Mouse (Mus musculus): ENCODE results near the gene Tmem102.

Gene Tmem102

DNA sequence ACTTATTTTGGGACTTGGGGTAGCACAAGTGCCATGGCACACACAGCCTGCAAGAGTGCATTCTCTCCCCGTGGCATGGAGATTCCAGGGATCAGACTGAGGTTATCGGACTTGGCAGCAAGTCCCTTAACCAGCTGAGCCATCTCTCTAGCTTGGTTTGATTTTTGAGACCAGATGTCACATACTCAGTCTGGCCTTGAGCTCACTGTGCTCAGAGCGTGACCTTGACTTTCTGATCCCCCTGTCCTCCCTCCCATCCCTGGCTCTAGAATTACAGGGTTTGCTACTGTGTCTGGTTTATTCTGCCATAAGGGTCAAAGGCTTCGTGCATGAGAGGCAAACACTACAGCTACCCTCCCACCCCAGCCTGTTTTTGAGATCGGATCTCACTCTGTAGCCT lies 16.0 kb downstream of the Tmem102 start:
- no peak for DNase-seq (ENCODE audit: low spot score in 2 of 2)

DNA sequence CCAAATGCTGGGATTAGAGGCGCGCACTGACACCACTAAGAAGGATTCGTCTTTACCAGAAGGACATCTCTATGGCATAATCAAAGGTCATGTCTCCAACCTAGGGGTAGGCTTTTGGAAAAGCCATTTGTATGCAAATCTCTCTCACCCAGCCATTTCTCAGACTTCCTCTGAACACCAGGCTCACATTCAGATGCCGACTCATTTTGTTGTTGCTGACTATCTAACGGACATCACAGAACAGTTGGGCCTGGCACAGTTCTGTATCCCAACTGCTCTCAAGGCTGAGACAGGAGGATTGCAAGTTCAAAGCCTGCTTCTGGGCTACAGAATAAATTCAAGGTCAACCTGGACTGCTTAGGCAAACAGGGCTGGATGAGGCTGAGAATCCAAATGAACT lies 18.1 kb downstream of the Tmem102 start:
- no peak for DNase-seq (ENCODE audit: low spot score in 2 of 2)

GRCm38 (mm10) chr11:69784793-69785272 lies 20.6 kb downstream of the Tmem102 start:
- no peak for DNase-seq (ENCODE audit: low spot score in 2 of 2)

GRCm38 (mm10) chr11:69781828-69782227 lies 23.6 kb downstream of the Tmem102 start:
- no peak for DNase-seq (ENCODE audit: low spot score in 2 of 2)

DNA sequence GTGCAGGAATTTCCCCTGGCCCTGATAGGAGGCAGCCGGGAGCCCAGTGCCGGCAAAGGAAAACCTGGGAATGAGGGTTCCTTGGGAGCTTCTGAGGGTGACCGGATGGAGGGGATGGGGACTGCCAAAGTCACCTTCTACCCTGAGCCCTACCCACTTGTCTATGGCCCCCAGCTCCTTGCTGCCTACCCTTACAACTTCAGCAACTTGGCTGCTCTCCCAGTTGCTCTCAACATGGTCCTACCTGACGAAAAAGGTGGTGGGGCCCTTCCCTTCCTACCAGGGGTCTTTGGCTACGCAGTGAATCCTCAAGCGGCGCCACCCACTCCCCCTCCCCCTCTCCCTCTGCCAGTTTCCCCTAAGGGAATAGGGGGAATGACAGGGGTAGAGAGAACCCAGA lies 26.4 kb downstream of the Tmem102 start:
- DNase-seq (ENCODE audit: low spot score in 2 of 2) = no peak

DNA sequence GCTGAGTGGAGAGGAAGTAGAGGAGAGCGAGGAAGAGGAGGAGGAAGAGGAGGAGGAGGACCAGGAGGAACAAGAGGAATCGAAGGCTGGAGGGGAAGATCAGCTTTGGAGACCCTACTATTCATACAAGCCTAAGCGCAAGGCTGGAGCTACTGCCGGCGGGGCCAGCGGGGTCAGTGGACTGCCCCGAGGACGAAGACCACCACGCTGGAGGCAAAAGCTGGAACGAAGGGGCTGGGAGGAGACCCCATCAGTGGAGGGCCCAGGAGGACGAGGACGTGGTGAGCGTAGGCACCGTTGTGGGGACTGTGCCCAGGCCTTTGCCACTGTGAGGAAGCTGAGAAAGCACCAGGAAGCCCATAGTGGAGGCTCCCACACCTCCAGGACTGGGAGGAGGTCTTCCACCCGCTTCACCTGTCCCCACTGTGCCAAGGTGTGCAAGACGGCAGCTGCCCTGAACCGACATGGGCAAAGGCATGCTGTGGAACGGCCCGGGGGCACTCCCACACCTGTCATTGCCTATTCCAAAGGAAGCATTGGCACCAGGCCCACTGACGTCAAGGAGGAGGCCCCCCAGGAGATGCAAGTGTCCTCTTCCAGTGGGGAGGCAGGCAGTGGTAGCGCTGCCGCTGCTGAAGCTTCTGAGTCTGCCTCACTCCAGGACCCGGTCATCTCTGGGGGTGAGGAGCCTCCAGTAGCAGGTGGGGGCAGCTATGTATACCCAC lies 27.0 kb downstream of the Tmem102 start:
- DNase-seq (ENCODE audit: low spot score in 2 of 2) = no peak

DNA sequence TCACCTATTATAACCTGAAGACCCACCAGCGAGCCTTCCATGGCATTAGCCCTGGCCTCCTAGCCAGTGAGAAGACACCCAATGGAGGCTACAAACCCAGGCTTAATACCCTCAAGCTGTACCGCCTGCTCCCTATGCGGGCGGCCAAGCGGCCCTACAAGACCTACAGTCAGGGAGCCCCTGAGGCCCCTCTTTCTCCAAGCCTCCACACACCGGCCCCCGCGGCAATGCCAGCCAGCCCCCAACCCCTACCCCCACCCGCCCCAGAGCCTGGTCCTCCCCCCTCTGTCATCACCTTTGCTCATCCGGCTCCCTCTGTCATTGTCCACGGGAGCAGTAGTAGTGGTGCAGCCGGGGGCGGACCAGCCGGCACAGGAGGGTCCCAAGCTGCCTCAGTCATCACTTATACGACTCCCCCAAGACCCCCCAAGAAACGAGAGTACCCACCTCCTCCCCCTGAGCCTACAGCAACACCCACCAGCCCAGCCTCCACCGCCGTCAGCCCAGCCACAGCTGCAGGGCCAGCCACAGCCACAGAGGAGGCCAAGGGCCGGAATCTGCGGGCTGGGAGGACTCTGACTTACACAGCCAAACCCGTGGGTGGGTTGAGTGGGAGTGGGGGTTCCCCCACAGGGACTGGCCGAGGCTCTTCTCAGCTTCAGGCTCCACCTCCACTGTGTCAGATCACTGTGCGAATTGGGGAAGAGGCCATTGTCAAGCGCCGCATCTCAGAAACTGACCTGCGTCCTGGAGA lies 27.7 kb downstream of the Tmem102 start:
- DNase-seq (ENCODE audit: low spot score in 2 of 2) = no peak

- no peak for DNase-seq (ENCODE audit: low spot score in 2 of 2)
Observed at GRCm38 (mm10) chr11:69776488-69776887, 28.9 kb downstream of the Tmem102 start.

GRCm38 (mm10) chr11:69775716-69776115 lies 29.7 kb downstream of the Tmem102 start:
- DNase-seq (ENCODE audit: low spot score in 2 of 2) = no peak

DNA sequence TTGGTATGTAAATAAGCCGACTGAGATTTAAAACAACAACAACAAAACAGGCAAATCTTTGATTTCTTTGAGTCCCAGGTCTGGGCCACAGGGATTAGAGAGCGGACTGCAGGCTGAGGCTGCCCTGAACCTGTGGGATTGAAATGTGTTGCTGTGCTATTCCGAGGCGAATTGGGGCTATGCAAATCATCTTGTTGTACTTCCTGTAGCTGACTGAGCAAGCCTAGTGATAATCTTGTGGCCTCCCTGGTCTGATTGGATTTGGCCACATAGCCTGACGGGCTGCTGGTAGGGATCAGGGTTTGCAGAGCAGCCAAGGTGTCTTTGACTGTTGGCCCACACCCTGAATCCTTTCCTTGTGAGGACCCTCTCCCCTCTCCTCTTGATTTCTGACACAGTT lies 30.5 kb downstream of the Tmem102 start:
- peak in 1 of 2 experiments; percentile 14 for DNase-seq (ENCODE audit: low spot score in 2 of 2)

GRCm38 (mm10) chr11:69767625-69767909 lies 37.9 kb downstream of the Tmem102 start:
- DNase-seq (ENCODE audit: low spot score in 2 of 2) = no peak

DNA sequence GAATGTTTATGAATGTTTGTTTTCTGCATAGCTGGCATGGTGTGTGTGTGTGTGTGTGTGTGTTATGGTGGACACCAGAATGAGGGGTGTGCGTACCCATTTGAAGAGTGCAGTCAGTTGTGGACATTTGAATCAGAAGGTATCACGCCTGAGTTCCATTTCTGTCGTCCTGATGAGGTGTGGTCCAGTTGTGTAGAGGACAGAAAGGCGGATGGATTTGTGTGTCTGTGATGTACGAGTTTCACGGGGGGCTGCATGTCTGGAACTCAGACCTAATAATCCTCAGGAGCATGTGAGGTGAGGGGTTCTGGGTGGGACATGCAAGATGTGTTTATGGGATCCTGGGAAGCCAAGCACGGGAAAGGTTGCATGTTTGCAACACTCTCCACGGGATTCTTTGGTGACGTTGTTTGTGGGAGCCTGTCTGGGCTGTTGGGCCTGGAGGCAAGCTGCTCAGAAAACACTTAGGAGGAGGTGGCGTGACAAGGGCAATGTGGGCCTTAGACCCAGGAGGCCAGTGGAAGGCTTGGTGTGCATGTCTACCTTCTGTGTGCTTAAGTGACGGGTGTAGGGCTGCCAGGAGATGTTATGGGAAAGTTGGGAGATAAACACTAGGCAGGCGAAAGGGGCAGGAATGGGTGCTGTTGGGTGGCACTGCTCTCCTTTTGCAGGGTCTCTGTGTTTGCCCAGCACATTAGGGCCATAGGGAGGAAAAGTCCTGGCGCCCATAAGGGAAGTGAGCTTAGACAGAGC lies 38.4 kb downstream of the Tmem102 start:
- DNase-seq (ENCODE audit: low spot score in 2 of 2) = no peak

DNA sequence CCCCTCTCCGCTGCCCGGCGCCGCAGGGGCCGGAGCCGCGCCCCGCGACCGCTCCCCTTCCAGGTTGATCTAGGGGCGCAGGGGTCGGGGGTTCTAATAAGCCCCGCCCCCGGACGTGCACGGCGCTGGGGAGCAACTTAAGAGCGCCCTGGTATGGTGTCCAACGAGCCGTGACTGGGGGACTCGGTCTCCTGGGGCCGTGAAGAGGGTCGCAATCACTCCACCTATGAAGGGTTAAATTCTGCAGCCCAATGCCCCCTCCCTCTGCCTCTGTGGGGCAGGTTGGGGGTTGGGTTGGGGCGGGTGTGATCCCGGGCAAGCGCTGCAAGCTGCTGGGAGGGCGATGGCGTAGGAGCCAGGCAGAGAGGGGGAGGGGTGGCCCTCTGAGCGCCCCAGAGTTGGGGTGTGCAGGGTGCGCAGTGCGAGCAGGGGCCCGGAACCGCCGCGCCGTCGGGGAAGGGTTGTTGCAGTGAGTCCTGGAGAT lies 39.3 kb downstream of the Tmem102 start:
- peak; percentile 81 to 82 for DNase-seq (ENCODE audit: low spot score in 2 of 2)

DNA sequence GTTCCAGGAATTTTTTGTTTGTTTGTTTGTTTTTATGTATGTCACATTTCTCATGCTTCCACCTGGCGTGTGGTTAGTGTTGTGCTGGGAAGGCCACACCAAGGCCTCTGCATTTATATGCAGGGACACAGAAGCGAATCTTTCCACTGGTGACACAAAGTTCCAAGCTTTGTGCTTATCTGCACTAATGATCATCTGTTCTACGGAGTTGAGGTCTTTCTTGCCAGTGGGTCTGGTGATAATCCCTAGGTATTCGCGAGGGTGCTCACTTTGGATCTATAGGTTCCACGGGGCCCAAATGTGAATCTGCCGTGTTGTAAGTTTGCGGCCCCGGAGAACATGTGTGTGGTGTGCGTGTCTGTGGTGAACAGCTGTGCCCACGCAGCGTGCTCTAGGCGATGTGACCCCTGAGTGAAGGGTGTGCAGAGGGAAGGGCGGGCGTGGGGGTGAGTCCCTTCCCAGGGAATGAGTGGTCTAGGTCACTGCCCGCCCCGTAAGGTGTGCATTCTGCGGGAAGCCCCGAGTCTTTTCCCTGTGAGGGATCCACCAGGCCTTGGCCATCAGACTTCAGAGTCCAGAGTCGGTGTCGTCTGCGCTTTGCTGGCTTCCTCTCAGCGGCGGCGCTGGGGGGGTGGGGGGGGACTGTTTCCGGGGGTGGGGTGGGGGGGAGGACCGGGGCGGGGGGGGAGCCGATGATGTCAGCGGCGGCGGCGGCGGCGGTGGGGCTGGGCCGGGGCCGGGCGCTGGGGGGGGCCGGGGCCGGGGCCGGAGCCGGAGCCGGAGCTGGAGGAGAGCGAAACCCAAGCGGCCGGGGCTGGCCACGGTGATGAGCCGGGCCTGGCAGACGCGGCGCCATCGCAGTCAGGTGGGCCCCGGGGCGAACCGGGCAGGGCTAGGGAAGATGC lies 40.0 kb downstream of the Tmem102 start, which contains the start of gene Zbtb4:
Zbtb4 (plus strand) TSS at position 692 of the 905 bp plus-strand sequence.
- peak; percentile 57 for DNase-seq (ENCODE audit: low spot score in 2 of 2)

DNA sequence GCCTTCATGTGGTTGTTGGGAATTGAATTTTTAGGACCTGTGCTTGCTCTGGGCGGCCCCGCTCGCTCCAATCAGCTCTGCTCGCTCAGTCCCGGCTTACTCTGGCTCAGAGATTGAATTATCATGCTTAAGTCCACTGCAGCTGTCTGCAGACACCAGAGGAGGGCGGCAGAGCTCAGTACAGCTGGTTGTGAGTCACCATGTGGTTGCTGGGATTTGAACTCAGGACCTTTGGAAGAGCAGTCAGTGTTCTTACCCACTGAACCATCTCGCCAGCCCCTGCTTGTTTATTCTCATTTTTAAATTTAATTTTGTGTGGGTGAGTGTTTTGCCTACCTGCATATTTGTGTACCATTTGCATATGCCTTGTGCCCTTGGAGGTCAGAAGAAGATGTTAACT lies 41.9 kb downstream of the Tmem102 start:
- DNase-seq (ENCODE audit: low spot score in 2 of 2) = no peak

DNA sequence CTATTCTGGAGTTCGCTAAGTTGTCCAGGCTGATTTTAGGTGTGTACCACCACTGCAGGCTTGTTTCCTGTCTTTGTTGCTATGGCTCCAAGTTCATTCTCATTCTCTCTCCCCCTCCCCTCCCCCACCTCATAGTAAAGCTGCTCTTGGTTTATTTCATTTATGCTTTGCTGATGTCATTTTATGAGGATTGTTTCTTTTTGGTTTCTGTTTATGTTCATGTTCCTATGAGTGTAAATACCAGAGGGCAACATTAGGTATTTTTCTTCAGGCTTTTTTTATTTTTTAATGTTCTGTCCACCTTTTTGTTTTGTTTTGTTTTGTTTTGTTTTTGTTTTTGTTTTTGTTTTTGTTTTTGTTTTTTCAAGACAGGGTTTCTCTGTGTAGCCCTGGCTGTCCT lies 43.6 kb downstream of the Tmem102 start, which contains the start of gene Slc35g3:
Slc35g3 (minus strand) TSS at position 101 of the 400 bp plus-strand sequence.
- no peak for DNase-seq (ENCODE audit: low spot score in 2 of 2)

DNA sequence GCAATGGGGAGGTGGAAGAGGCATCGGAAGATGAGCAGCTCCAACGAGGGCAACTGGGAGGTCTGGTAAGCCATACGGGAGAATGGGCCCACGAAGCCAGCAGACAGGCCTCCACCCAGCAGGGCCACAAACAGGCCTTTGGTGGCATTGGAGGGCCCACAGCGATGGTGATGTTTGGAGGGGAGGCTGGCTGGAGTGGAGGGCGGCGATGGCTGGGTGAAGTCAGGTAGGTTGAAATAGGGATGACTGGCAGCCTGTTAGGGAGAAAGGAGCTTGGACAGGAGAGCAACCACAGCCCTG lies 44.6 kb downstream of the Tmem102 start:
- no peak for DNase-seq (ENCODE audit: low spot score in 2 of 2)

- peak in 1 of 2 experiments; percentile 48 for DNase-seq (ENCODE audit: low spot score in 2 of 2)
Observed at GRCm38 (mm10) chr11:69760160-69760900, 45.1 kb downstream of the Tmem102 start.

DNA sequence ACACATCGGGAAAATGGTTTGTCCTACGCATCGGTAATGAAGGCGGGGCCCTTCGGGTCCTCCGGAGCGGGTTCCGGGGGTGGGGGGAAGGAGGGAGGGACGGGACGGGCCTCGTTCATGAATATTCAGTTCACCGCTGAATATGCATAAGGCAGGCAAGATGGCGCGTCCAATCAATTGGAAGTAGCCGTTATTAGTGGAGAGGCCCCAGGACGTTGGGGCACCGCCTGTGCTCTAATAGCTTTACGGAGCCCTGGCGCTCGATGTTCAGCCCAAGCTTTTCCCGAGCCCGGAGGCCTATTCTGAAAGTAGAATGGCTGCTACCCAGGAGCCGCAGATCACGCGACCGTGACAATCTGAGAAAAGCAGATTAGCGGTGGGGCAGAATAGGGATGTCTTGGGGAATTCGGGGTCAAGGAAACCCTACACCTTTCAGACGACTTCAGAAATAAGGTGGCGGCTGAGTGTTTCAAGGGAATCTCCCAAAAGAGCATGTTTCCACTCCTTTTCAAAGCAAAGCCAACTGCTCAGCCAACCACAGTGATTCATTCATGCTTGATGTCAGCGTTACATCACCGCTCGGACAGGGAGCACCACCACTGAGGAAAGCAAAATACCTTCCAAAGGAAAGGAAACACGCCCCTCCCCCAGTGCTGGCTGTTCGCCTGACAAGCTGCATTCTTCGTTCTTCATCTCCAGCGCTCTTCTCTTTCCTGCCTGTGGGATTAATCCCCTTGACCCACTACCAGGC lies 46.3 kb downstream of the Tmem102 start:
- peak; percentile 93 to 94 for DNase-seq (ENCODE audit: low spot score in 2 of 2)

DNA sequence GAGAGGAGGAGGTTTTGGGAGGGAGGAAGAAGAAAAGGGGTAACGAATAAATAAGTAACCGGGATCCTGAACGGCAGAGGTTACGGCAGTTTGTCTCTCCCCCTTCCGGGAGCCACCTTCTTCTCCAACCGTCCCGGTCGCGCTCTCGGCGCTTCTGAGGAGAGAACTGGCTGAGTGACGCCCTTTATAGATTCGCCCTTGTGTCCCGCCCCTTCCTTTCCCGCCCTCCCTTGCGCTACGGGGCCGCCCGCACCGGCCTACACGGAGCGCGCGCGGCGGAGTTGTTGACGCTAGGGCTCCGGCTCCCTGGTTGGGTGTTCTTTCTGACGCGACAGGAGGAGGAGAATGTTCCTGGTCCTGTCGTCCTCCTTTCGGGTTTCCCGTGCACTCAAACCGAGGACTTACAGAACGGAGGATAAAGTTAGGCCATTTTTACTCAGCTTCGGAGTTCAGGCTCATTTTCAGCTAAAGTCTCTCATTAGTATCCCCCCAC lies 46.9 kb downstream of the Tmem102 start, which contains the start of gene Polr2a:
Polr2a (minus strand) TSS at position 160 of the 493 bp plus-strand sequence.
- peak; percentile 98 for DNase-seq (ENCODE audit: low spot score in 2 of 2)

All from right cerebral cortex, postnatal 10 days (tissue).